Mouse (Mus musculus) cerebellum, adult 9-11 months (tissue): ENCODE measurements around the gene Limch1.

ENCODE experiments used
- DNase-seq: peaks from one replicate; pipeline ENCODE4 v3.0.0; 2022

The Limch1 gene

DNA sequence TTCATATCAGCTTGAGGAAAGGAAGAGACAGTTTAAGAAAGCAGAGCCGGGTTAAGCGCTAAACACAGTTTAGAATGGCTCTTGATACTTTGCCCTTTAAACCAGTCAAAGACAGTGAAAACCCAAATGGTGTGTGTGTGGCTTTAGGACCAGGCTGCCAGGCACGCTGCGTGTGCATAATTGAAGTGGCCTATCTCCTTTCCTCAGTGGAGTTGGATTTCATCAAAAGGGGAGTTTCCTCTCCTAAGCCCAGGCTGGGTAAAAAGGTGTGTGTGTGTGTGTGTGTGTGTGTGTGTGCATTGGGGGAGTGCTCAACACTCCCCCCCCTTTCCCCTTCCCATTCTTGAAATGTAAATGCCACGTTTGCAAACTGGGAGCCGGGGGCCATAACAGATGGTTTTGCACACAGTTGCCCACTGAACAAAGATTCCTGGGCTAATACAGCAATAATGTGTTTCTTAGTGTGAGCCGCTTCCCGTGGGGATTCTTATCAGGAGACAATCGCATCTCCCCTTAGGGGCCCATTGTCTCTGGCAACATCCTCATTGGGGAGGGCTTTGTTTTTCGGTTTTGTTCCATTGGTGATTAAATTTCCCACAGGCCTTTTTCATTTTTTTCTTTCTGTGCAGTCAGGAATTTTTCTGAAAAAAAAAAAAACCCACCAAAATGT lies 2.3 kb downstream of the Limch1 start:
- no peak for DNase-seq

DNA sequence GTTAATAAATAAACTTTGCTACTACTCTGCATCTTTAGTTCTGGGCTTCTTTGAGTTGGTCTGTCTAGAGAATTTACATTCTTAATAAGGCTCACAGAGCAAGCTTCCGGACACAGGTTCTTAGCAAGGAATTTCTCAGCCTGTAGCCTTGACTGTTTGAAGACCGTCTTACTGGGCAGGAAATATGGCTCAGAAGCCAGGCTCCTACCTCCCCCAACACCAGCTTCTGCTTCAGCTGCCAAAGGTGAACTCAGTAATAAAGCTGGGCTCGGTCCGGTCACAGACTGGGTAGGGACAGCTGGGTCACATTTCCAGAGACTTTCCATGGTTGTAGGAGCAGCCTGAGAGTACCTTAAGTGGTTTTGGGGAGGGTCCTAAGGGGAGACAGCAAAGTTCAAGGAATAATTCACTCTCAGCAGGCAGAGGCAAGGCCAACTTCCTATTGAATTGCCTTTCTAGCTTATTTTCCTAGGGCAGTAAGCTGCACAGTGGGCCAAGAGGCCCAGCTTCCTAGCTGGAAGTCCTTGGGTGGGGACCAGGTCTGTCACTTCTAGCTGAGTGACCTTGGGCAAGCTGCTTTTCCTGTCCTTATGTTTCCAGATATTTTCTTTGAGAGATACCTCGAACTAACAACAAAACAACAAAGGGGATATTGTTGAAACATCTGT lies 3.0 kb downstream of the Limch1 start:
- no peak for DNase-seq

DNA sequence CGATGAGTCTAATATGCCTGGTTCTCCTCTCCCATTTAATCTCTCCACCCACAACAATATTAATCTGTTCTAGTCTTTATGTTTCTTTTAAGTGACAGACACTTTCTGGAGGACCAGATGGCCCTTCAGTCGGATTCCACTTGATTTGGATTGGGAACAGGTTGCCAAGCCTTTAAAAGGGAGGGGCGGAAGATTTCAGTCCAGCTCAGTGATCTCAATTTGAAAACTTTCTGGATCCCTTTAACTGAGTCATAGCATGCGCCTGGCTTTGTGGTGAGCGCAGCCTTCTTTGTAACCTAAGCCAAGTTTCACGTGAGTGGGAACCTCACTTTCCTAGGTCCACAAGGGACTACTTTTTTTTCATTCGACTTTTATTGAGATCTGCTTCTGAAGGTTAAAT lies 5.0 kb downstream of the Limch1 start:
- DNase-seq, result peak; percentile 51

DNA sequence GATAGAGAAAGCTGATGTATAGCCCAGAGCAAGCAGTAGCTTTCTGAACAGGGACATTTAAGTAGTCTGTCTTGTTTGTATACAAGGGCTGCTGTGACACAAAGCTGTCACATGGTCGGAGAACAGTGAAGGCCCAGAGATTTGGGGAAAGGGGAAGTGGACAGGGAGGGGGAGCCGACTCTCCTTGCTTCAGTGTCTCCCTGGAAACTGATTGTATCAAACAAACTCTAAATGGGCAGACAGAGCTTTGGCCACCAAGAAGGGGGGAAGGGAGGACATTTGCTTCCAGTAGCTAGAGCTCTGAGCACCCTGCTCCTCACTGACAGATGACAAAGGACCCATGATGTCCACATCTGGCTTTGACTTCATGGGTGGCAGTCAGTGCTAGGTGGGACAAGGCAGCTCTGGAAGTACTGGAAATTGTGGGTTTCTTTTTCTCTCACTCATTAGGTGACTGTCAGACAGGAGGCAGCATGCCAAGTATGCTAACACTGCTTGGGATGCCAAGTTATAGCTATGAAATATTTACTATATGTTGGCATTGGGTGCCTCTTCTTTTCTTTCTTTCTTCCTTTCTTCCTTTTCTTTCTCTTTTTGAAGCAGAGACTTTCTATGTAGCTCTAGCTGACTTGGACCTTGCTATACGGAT lies 5.8 kb downstream of the Limch1 start:
- DNase-seq, result peak; percentile 53

DNA sequence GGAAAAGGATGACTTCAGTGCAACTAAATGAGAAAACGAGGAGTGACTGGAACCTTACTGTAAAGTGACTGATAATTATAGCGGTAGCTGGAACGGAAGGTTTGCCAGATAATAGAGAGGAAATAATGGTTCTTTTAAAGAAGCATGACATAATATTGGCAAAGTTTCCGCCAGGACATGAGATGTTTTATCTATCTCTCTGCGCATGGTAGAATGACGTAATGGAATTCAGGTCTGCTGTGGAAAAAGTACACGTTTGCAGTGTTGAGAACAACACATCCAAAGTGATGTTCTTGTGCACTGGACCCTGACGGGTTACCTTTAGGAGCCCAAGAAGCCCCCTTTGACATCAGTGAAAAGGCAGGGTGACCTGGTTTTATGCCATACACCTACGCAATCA lies 8.0 kb downstream of the Limch1 start:
- no peak for DNase-seq

DNA sequence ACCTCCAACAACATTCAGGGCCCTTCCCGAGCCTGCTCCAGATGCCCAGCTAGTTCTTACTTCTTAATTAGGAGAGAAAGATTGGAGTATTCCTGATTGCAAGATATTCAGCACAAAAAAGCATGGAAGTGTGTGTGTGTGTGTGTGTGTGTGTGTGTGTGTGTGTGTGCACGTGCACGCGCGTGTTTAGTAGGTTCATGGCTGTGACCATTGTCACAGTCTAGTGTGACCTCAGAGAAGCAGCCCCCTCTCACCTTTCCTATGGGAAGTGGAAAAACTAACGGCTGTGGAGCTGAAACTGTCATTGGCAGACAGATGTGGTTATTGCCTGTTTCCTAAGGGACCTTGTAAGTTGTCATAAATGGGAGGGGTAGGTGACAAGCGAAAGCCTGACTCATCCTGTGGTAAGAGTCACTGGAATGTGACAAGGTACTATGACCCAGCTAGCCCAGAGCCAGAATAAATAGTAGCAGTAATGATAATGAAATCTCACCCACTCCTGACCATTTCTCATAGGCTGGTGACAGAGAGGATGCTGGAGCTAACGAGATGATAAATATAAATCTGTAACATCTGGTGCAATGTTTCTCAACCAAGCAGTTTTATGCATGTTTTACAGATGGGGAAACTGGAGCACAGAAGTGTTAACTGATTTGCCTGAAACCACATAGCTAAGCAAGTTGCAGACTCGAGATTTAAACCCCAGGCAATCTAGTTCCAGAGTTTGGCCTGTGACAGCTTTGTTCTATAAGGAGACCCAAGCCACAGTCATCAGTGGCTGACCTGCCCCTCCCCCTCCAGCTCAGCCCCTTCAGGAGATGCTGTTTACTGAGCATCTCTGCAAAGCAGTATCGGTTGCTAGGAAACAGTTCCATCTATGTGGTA lies 11.4 kb downstream of the Limch1 start:
- no peak for DNase-seq

DNA sequence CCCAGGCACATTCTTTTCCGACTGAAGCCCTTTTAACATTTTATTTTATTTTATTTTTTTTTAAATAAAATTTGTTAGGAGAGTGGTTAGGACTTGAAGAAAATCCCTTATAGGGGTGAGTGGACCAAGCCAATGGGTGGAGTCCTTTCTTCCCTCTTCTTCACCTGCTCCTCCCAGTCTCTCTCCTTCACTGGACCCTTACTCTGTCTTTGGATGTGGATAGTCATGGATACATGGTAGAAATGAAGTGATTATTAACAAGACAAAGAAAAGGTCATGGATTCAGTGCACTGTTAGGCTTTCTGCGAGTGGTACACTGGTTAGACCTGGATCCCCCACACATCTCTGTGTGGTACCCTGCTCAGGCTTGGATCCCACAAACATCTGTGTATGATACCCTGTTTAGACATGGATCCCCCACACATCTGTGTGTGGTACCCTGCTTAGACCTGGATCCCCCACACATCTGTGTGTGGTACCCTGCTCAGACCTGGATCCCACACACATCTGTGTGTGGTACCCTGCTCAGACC lies 12.1 kb downstream of the Limch1 start:
- no peak for DNase-seq

DNA sequence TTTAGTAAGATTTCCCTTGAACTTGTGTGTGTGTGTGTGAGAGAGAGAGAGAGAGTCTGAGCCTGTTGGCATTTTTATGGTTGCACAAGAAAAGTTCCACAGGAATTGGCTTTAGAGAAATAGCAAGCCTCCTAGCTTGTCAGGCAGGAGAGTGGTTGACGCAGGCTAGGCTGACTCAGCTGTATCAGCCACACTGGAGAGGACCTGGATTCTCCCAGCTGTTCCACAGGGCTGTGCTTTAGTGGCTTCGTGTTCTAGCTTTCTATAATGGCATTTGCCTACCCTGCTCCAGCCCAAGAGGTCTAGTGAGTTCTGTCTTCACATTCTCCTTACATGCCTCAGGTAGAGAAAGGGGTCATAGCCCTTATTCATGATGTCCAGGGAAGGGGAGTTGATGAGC lies 13.7 kb downstream of the Limch1 start:
- DNase-seq, result no peak

DNA sequence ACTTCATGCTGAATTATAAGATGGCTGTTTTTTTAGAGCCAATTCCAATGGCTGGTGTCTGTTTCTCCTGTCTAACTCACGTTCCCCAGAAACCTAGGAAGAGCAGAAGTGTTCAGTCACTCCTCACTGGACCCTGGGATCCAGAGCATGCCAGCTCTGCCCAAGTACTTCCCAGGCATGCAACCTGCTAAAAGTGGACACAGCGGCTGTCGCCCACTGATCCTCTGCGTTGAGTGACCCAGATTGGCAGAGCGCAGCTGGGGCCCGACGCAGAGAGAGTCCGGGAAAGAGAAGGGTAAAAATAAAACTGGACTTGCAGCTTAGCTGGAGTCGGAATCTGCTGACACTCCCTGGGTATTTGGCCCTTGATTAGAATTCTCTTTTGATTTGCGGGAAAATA lies 15.1 kb downstream of the Limch1 start:
- DNase-seq, result peak; percentile 36

DNA sequence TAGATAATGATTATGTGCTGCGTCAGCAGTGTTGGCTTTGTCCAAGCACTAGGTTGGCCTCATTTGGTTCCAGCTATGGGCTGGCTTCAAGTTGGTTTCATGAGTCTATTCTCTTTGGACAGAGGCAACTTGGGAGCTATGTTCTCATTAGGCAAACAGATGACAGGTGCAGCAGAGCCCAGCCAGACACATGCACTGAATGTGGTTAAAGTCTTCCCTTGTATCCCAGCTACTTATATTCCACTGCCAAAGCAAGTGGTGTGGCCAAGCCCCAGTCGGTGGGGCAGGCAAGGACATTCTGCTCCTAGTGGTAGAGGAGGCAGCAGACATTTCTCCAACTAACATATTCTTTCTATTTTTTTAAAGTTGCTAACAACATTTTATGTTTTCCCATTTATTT lies 16.4 kb downstream of the Limch1 start:
- no peak for DNase-seq

DNA sequence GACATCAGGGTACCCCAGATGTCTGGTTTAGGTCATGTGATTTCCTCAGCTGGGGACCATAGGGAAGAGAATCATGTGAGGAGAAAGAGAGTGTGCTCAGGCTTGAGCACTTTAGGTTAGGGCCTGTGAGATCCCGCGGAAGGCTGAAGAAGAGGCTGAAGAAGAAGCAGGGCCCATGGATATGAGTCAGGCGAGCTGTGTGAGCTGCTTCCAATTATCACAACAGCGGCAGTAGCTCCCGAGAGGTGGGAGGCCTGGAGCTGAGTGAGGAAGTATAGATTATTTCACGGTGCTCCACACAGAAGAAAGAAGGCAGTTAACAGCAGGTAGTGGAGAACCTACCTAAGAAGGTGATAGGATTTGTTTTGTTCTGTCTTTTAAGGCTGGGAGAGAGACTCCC lies 18.5 kb downstream of the Limch1 start:
- DNase-seq, result no peak

DNA sequence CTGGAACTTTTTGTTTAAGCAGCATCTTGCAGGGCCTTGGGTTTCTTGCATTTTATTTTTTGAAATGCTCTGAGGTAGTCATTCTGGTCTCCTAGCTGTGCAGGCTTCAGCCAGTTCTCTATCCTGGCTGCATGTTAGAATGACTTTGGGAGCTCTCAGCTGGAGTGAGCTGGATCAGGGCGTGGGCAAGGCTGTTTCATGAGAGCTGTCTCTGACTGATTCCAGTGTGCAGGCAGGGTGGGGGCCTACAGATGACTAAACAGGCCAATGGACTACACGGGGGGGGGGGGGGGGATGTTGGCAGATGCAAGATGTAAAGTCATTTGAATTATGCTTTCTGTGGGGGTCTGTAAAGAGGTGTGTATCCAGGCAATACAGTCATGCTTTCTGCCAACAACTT lies 20.3 kb downstream of the Limch1 start:
- DNase-seq, result no peak

DNA sequence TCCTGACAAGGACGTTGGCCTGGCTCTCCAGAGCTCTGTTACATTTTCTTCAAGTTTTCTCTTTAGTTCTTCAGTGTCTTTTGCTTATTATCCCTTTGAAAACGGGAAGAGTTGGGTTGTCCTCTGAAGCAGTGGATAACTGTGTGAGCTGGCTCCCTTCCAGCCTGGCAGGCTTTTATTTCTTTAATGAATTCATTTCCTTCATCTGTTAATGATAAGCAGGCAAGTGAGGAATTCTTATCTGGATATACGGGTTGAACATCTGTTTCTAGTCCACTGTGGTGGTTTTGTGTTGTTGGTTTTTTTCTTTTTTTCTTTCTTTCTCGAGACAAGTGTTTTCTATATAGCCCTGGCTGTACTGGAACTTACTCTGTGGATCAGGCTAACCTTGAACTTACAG lies 22.4 kb downstream of the Limch1 start:
- no peak for DNase-seq

DNA sequence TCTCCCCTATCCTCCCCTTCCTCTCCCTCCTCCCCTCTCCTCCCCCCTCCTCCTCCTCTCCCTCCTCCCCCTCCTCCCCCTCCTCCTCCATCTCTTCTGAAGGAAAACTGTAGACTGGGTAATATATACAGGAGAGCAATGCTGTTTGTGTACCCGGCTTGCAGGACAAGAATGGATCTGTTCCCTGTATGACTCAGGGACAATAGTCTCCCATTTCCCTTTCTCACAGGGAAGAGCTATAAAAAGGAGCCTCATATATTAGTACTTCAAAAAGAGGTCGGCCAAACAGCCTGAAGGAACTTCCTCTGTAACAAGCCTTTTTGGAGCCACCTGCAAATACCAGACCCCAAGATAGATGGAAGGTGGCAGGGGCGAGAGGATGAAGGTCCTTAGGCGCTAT lies 23.4 kb downstream of the Limch1 start:
- DNase-seq, result no peak

DNA sequence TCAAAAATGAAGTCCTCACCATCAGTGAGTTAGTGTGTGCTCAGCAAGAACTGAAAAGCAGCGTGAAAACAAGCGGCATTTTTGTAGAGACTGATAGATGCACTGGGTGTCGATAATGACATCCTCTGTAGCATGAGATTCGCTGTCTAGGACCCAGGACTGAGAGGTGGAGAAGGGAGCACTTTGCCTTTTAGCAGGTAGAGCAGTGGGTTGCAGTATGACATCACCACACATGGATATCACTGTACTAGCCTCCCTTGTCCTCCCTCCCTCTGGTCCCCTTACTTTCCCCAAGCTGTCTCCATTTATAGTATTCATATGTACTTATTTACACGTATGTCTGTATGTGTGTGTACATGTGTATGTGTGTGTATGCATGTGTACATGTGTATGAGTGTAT lies 23.9 kb downstream of the Limch1 start:
- DNase-seq, result no peak

DNA sequence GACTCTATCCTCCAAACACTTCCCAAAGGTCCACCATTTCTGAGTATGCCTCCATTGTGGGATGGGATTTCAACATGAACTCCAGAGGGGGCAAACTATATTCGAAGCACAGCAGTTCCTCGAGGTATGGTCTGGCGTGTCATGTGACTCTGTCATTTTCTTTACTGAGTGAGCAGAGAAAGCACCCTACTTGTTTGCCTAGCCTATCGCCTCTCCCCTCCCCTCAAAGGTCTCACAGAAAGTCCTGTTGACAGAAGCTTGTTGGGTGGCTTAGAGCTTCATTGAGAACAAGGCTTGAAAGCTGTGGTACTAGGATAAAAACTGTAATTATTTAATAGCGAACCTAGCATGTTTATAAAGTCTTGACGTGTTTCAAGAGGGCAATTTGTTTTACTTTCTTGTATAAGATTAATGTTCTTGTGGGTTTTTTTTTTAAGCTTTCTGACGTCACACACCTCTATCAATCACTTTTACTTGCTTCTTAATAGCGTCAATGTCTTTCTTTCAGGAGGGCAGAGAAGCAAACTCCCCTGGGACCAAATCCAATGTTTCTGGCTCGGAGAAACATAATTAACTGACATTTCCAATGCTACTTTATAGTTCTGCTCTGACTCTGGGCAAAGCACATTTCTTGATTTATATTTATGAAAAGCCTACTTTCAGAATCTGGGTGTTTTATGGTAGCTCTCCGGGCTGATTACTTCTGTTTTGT lies 32.5 kb downstream of the Limch1 start:
- DNase-seq, result no peak

DNA sequence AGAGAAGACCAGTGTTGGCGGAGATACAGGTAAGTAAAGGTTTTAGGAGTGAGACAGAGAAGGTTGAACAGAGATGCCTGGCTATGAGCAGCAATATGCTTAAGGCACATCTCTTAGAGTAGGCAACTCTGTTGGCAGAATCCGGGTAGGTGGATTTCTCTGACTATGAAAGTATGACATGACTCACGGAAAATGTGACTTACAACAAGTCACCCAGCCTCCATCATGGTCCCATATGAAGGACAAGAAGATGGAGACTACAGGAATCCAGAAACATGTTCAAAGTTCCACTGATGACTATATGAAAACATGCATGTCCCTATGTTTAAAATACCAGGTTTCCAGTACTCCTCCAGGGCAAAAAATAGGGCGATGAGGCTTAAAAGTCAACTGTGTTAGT lies 34.7 kb downstream of the Limch1 start:
- no peak for DNase-seq

DNA sequence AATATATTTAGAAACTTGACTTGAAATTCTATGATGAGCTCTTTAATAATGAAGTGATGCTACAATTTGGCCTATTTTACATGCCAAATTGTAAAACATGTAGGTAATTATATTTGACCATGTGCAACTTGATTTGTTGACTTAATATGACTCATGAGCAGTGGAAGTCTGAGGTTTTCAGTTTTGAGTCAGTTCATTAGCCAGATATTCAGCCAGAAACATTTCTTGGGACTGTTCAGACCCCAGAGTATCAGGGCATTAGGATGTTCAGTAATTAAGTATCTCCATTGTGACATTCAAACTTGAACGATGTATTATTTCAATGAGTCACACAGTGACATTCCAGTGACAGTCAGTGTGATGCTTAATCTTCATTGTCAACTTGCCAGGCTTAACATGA lies 35.9 kb downstream of the Limch1 start:
- DNase-seq, result no peak

DNA sequence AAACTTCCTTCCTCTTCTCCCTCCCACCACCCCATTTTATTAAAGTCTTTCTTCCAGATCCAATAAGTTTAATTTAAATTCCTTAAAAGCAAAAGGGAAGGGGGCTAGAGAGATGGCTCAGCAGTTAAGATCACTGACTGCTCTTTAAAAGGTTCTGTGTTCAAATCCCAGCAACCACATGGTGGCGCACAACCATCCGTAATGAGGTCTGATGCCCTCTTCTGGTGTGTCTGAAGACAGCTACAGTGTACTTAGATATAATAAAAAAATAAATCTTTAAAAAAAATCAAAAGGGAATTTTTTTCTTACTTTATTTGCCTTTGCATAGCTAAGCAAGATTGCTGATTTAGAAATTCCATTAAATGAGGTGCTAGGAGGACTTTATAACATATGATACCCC lies 37.2 kb downstream of the Limch1 start:
- DNase-seq, result no peak

DNA sequence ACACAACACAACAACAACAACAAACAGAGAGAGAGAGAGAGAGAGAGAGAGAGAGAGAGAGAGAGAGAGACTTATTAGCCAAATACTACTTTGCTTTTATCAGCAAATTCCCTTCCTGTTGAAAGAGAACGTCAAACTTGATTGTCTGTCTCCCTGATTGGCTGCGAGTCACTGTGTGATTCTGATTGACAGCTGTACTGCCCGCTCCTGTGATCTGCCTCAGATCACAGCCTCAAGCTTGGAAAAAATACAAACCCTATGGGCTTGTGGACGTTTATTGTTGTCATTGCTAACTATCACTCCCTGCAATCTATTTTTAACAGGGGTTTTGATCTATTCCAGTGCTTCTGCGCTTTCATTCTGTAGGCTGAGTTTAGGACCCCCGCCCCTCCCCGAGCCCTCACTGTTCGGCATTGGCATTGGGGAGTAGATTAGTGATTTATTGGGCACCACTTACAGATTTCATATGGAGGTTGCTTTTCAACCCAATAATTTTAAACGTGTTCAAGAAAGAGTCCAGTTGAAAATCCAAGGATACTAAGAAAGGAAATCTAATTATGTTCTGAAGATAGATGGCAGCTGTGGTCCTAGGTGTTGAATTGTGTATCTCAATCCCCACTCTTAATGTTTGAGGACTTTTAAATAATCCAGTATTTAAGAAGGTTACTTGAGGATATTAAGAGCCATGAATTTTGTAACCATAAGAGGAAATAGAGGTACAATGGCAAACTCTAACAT lies 39.2 kb downstream of the Limch1 start:
- DNase-seq, result no peak

DNA sequence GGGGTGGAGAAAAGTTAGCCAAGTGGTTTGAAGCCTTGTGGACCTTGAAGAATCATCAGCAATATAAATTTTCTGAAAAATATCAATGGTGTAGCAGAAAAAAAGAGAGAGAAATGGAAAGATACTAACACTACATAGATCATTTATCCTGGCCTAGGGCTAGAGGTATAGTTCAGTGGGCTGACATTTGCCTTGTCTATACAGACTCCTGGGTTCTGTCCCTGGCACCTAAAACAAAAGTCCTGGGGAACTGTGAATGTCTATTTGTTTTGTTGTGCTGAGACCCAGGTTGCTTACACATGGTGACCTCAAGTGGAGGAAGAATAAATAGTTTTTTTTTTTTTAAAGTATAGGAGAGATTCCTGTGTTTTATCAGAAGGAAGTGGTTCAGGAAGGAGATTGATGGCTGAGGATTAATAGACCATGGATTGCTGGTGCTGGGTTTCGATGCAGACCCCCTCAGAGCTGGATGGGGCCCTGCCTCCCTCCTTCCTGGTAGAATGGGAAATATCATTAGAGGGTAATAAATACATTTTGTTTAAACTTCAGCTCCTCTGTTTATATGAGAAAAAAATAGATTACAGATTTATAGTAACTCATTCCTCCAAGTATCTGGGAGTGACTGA lies 40.5 kb downstream of the Limch1 start:
- no peak for DNase-seq
